Mouse (Mus musculus) stomach, postnatal 0 days (tissue): ENCODE measurements around the gene Mboat2.

Experiments used
- CTCF ChIP-seq: IDR thresholded peaks from 2 replicates; pipeline ENCODE4 v1.5.1; 2016; ENCODE audit warnings: antibody characterized with exemption, low read depth, mild to moderate bottlenecking, moderate library complexity
- EP300 ChIP-seq: optimal IDR thresholded peaks from 2 replicates; pipeline ENCODE3; 2016; ENCODE audit warnings: antibody characterized with exemption

GRCm38 (mm10) chr12:24841115-24841879, 10.6 kb downstream of the Mboat2 start:
- TF ChIP-seq CTCF (peak; percentile 53), EP300 (no peak)
